Mouse (Mus musculus): Measurements from ENCODE around the gene Gstm2. TPM values are rescaled to one million over a fixed set of nuclear protein-coding genes. Genes with fewer than 3 reads are reported as not detected.
A peak's percentile ranks its signal among the peaks of the same experiment; 100 is the strongest.

Gene Gstm2
- total and polyA plus RNA-seq, 2 experiments from 2014 or later, result 6.5 to 11.9 TPM

- no peaks in the 10 kb centered on the region for H3K27me3 ChIP-seq (ENCODE audit: insufficient read depth, low read length)
- H3K4me2 ChIP-seq (ENCODE audit: low read depth), result no peak overlapping the region
- no peak for DNase-seq
- no peaks in the 10 kb centered on the region for H3K9me3 ChIP-seq (ENCODE audit: low read length)
- H3K4me1 ChIP-seq (ENCODE audit: insufficient read depth), result no peaks in the 10 kb centered on the region
- no peak overlapping the region for H3K4me3 ChIP-seq (ENCODE audit: low read depth, low read length)
- H3K9ac ChIP-seq, result no peak overlapping the region
- no peak for ATAC-seq
- H3K36me3 ChIP-seq (ENCODE audit: insufficient read depth), result no peaks in the 10 kb centered on the region
- TF ChIP-seq CTCF (IDR thresholded peaks at IDR 0.05; ENCODE audit: low read depth), result no peak
- WGBS, result 89% methylated on average over 8 of the region's 8 CpGs
- no peak overlapping the region for H3K27ac ChIP-seq (ENCODE audit: low read depth, low read length)
Measured at GRCm38 (mm10) chr3:108014098-108014973, 28.1 kb upstream of the Gstm2 start.

GRCm38 (mm10) chr3:108013331-108013871, 27.1 kb upstream of the Gstm2 start:
- Histone ChIP-seq H3K9ac (no peak overlapping the region), H3K36me3 (ENCODE audit: insufficient read depth) (no peaks in the 10 kb centered on the region), H3K27me3 (ENCODE audit: insufficient read depth, low read length) (no peaks in the 10 kb centered on the region), H3K4me3 (ENCODE audit: low read depth, low read length) (no peak overlapping the region), H3K4me1 (ENCODE audit: insufficient read depth) (no peaks in the 10 kb centered on the region), H3K9me3 (ENCODE audit: low read length) (no peaks in the 10 kb centered on the region), H3K4me2 (ENCODE audit: low read depth) (no peak overlapping the region), H3K27ac (ENCODE audit: low read depth, low read length) (no peak overlapping the region)
- ATAC-seq, result no peak
- no peak for TF ChIP-seq CTCF (IDR thresholded peaks at IDR 0.05; ENCODE audit: low read depth)
- 58% methylated on average over 4 of the region's 4 CpGs for WGBS
- DNase-seq, result peak; percentile 50

- WGBS, result 18% methylated on average over 3 of the region's 3 CpGs
- no peak overlapping the region for H3K4me3 ChIP-seq (ENCODE audit: low read depth, low read length)
- H3K9ac ChIP-seq, result no peak overlapping the region
- H3K4me1 ChIP-seq (ENCODE audit: insufficient read depth), result no peaks in the 10 kb centered on the region
- no peak for TF ChIP-seq CTCF (IDR thresholded peaks at IDR 0.05; ENCODE audit: low read depth)
- no peaks in the 10 kb centered on the region for H3K36me3 ChIP-seq (ENCODE audit: insufficient read depth)
- DNase-seq (peak; percentile 24), ATAC-seq (peak; percentile 61; the same call in 1 of the 2 replicates)
- no peak overlapping the region for H3K27ac ChIP-seq (ENCODE audit: low read depth, low read length)
- no peaks in the 10 kb centered on the region for H3K9me3 ChIP-seq (ENCODE audit: low read length)
- H3K4me2 ChIP-seq (ENCODE audit: low read depth), result no peak overlapping the region
- H3K27me3 ChIP-seq (ENCODE audit: insufficient read depth, low read length), result no peaks in the 10 kb centered on the region
Measured at GRCm38 (mm10) chr3:108011558-108011957, 25.3 kb upstream of the Gstm2 start.

GRCm38 (mm10) chr3:108010286-108010685, 24.0 kb upstream of the Gstm2 start:
- ATAC-seq, result peak; percentile 82
- TF ChIP-seq CTCF (IDR thresholded peaks at IDR 0.05; ENCODE audit: low read depth), result no peak

GRCm38 (mm10) chr3:108002021-108002420, 15.8 kb upstream of the Gstm2 start:
- H3K36me3 ChIP-seq (ENCODE audit: insufficient read depth), result no peaks in the 10 kb centered on the region
- ATAC-seq (no peak), DNase-seq (no peak)
- no peaks in the 10 kb centered on the region for H3K27me3 ChIP-seq (ENCODE audit: insufficient read depth, low read length)
- no peak for TF ChIP-seq CTCF (IDR thresholded peaks at IDR 0.05; ENCODE audit: low read depth)
- H3K4me3 ChIP-seq (ENCODE audit: low read depth, low read length), result no peak overlapping the region
- 79% methylated on average over 8 of the region's 8 CpGs for WGBS
- H3K4me2 ChIP-seq (ENCODE audit: low read depth), result no peak overlapping the region
- H3K4me1 ChIP-seq (ENCODE audit: insufficient read depth), result no peaks in the 10 kb centered on the region
- H3K27ac ChIP-seq (ENCODE audit: low read depth, low read length), result no peak overlapping the region
- H3K9ac ChIP-seq, result no peak overlapping the region
- H3K9me3 ChIP-seq (ENCODE audit: low read length), result no peaks in the 10 kb centered on the region

More at GRCm38 (mm10) chr3:108010286-108010685, 24.0 kb upstream of the Gstm2 start:
- Histone ChIP-seq H3K9me3 (ENCODE audit: low read length) (no peaks in the 10 kb centered on the region), H3K9ac (no peak overlapping the region), H3K27me3 (ENCODE audit: insufficient read depth, low read length) (no peaks in the 10 kb centered on the region), H3K4me2 (ENCODE audit: low read depth) (no peak overlapping the region), H3K36me3 (ENCODE audit: insufficient read depth) (no peaks in the 10 kb centered on the region), H3K27ac (ENCODE audit: low read depth, low read length) (no peak overlapping the region), H3K4me3 (ENCODE audit: low read depth, low read length) (no peak overlapping the region), H3K4me1 (ENCODE audit: insufficient read depth) (no peaks in the 10 kb centered on the region)
- 49% methylated on average over 2 of the region's 2 CpGs for WGBS
- DNase-seq, result peak; percentile 72

GRCm38 (mm10) chr3:107999491-107999890, 13.2 kb upstream of the Gstm2 start:
- H3K9ac ChIP-seq, result no peak overlapping the region
- no peak overlapping the region for H3K4me2 ChIP-seq (ENCODE audit: low read depth)
- no peaks in the 10 kb centered on the region for H3K9me3 ChIP-seq (ENCODE audit: low read length)
- DNase-seq, result no peak
- ATAC-seq, result no peak
- TF ChIP-seq CTCF (IDR thresholded peaks at IDR 0.05; ENCODE audit: low read depth), result no peak
- H3K27ac ChIP-seq (ENCODE audit: low read depth, low read length), result no peak overlapping the region
- H3K4me1 ChIP-seq (ENCODE audit: insufficient read depth), result no peaks in the 10 kb centered on the region
- WGBS, result 86% methylated on average over 3 of the region's 3 CpGs
- no peaks in the 10 kb centered on the region for H3K36me3 ChIP-seq (ENCODE audit: insufficient read depth)
- H3K4me3 ChIP-seq (ENCODE audit: low read depth, low read length), result no peak overlapping the region
- no peaks in the 10 kb centered on the region for H3K27me3 ChIP-seq (ENCODE audit: insufficient read depth, low read length)

- Histone ChIP-seq H3K4me2 (ENCODE audit: low read depth) (no peak overlapping the region), H3K9me3 (ENCODE audit: low read length) (no peaks in the 10 kb centered on the region), H3K27me3 (ENCODE audit: insufficient read depth, low read length) (no peaks in the 10 kb centered on the region), H3K27ac (ENCODE audit: low read depth, low read length) (no peak overlapping the region), H3K9ac (no peak overlapping the region), H3K4me1 (ENCODE audit: insufficient read depth) (no peaks in the 10 kb centered on the region), H3K4me3 (ENCODE audit: low read depth, low read length) (no peak overlapping the region), H3K36me3 (ENCODE audit: insufficient read depth) (no peaks in the 10 kb centered on the region)
- ATAC-seq (no peak), DNase-seq (no peak)
- no peak for TF ChIP-seq CTCF (IDR thresholded peaks at IDR 0.05; ENCODE audit: low read depth)
- WGBS, result 87% methylated on average over 3 of the region's 3 CpGs
Measured at GRCm38 (mm10) chr3:107998591-107998990, 12.3 kb upstream of the Gstm2 start.

Measured in forebrain, postnatal 0 days (tissue).